Mouse (Mus musculus): ENCODE measurements around the gene Eno3. TPM values are rescaled to one million over a fixed set of nuclear protein-coding genes. Genes with fewer than 3 reads are reported as not detected.
A peak's percentile ranks its signal among the peaks of the same experiment; 100 is the strongest.

The Eno3 gene
- polyA plus RNA-seq, 1 experiment from 2014 or later = 13.9 TPM

- Histone ChIP-seq H3K4me3 (replicated peaks) (peak overlapping the region; percentile 73), H3K27me3 (replicated peaks) (no peaks in the 10 kb centered on the region), H3K4me1 (peaks cover 62% of the 10 kb centered on the region), H3K4me2 (peak overlapping the region; percentile 94), H3K9me3 (no peaks in the 10 kb centered on the region), H3K27ac (peak overlapping the region; percentile 97), H3K9ac (peak overlapping the region; percentile 89), H3K36me3 (peaks cover 35% of the 10 kb centered on the region)
- peak; percentile 45; the same call in 1 of the 2 replicates for ATAC-seq (ENCODE audit: insufficient read depth, low FRiP score, low read depth)
- under 1% methylated on average over 58 of the region's 63 CpGs for WGBS
These were observed 3.4 kb upstream of the Eno3 start for GRCm38 (mm10) chr11:70653345-70654197.

DNA sequence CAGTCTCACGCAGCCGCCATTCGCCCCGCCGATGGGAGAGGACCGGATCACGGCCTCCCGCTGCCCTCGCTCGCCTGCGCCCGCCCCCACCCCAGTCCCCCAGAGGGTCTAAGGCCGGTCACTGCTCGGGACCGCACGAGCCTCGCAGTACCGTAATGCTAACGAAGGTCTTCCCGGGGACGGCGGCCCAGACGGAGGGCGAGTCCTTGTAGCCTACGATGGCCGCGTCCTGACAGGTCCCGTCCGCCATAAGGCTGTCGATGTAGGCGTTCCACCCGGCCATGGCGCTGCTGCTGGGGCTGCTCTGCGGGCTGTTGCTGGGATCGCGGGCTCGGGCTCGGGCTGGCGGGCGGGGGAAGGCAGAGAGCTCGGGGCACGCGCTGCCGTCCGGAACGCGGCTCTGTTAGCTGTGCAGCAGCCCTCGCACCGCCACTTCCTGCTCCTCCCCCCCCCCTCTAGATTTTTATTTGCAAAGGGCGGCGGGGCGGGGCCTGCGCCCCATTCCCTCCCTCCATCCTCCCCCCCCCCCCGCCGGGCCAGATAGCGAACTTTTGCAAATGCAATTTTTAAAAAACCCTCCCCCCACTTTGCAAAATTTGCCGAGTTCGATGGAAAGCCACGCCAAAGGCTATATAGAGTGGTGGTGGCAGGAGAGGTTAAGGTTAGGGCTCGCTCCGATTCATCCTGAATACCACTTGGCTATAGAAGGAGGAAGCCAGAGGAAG, 2.6 kb upstream of the Eno3 start, which contains the start of gene Pfn1:
Gene Pfn1 (minus strand): TSS at position 447 of the 725 bp plus-strand sequence.
- Histone ChIP-seq H3K27me3 (replicated peaks) (no peaks in the 10 kb centered on the region), H3K9ac (peak within 1 kb of the TSS; percentile 89), H3K4me3 (replicated peaks) (peak within 1 kb of the TSS; percentile 73), H3K36me3 (peaks cover 27% of the 10 kb centered on the region), H3K4me1 (peaks cover 58% of the 10 kb centered on the region), H3K27ac (peak within 1 kb of the TSS; percentile 97), H3K4me2 (peak within 1 kb of the TSS; percentile 94), H3K9me3 (no peaks in the 10 kb centered on the region)
- peak; percentile 13; the same call in 1 of the 2 replicates for ATAC-seq (ENCODE audit: insufficient read depth, low FRiP score, low read depth)
- WGBS = 0% methylated on average over 55 of the region's 61 CpGs

- Histone ChIP-seq H3K4me2 (peak overlapping the region; percentile 94), H3K9ac (peak overlapping the region; percentile 47; the same call in 1 of the 2 replicates), H3K36me3 (peaks cover 20% of the 10 kb centered on the region), H3K27me3 (replicated peaks) (no peaks in the 10 kb centered on the region), H3K27ac (peak overlapping the region; percentile 97), H3K4me1 (peaks cover 53% of the 10 kb centered on the region), H3K4me3 (replicated peaks) (peak overlapping the region; percentile 73), H3K9me3 (no peaks in the 10 kb centered on the region)
- peak; percentile 44 for ATAC-seq (ENCODE audit: insufficient read depth, low FRiP score, low read depth)
- WGBS = under 1% methylated on average over 48 of the region's 48 CpGs
These were observed 2.0 kb upstream of the Eno3 start for GRCm38 (mm10) chr11:70654923-70655570.

DNA sequence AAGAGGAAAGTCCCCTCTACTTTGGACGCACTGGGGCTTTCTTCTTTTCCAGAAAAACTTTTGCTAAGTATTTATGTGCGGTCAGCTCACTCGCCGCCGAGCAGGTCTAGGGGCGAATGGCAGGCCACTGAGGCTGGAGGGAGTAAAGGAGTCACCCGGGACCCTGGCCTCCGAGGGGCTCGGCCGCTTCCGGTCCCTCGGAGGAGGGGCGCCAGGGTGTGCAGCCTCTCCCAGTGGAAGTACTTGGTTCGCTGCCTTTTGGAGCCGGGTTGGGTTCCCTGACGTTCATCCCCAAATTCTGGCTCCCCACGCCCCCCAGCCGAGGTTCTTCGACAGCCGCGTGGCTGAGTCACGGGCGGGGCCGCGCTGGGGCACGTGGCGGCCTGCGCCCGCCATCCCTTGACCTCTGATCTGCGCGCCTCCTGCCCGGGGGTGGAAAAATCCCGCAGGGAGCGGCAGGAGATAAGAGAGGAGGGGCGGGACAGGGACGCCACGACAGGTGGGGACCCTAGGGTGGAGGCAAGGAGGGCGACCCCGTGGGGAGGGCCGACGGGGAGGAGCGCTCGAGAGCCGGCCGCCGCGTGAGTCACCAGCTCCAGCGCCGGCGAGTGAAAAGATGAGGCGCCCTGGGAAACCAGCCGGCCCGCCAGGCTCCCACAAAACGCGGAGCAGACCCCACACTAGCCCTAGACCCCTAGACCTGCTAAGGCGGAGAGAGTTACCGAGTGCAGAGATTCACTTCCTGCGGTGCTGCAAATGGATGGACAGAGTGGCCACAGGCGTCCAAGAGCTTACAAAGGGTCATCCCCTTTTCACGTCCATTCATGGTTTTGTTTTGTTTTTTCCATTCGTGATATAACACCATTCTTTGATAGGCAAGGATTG, 1.2 kb upstream of the Eno3 start:
- Histone ChIP-seq H3K4me1 (peaks cover 47% of the 10 kb centered on the region), H3K4me2 (peak overlapping the region; percentile 94), H3K27ac (peak overlapping the region; percentile 97), H3K36me3 (peaks cover 15% of the 10 kb centered on the region), H3K9me3 (no peaks in the 10 kb centered on the region), H3K4me3 (replicated peaks) (peak overlapping the region; percentile 73), H3K27me3 (replicated peaks) (no peaks in the 10 kb centered on the region), H3K9ac (peak overlapping the region; percentile 47; the same call in 1 of the 2 replicates)
- WGBS = 1% methylated on average over 61 of the region's 61 CpGs
- peak; percentile 27 for ATAC-seq (ENCODE audit: insufficient read depth, low FRiP score, low read depth)

- Histone ChIP-seq H3K4me1 (peaks cover 40% of the 10 kb centered on the region), H3K4me3 (replicated peaks) (peak overlapping the region; percentile 73), H3K27me3 (replicated peaks) (no peaks in the 10 kb centered on the region), H3K9ac (peak overlapping the region; percentile 47; the same call in 1 of the 2 replicates), H3K9me3 (no peaks in the 10 kb centered on the region), H3K36me3 (peaks cover 12% of the 10 kb centered on the region; the same call in 1 of the 2 replicates), H3K4me2 (peak overlapping the region; percentile 94), H3K27ac (peak overlapping the region; percentile 97)
- WGBS = 9% methylated on average over 16 of the region's 16 CpGs
- ATAC-seq (ENCODE audit: insufficient read depth, low FRiP score, low read depth) = no peak
These were observed 510 bp upstream of the Eno3 start for GRCm38 (mm10) chr11:70656456-70656927.

DNA sequence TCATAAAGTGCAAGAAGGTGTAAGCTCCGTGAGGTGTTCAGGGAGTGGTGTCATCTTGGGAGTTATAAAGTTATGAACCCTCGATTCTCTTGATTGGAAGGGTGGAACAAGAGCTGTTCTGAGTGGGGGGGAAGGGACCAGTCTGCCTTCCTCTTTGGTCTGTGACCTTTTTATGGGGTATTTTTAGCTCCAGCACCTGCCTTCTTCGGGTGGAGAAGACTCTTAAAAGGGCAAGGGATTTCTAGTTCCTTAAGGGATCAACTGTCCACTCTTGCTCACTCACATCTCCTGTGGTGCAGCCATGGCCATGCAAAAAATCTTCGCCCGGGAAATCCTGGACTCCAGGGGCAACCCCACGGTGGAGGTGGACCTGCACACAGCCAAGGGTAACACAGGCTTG, 571 bp downstream of the Eno3 start:
- no peak for ATAC-seq (ENCODE audit: insufficient read depth, low FRiP score, low read depth)
- Histone ChIP-seq H3K27ac (no peak overlapping the region), H3K9ac (no peak overlapping the region), H3K27me3 (replicated peaks) (no peaks in the 10 kb centered on the region), H3K36me3 (peaks cover 10% of the 10 kb centered on the region), H3K4me2 (no peak overlapping the region), H3K4me1 (peaks cover 31% of the 10 kb centered on the region), H3K4me3 (replicated peaks) (no peak overlapping the region), H3K9me3 (no peaks in the 10 kb centered on the region)
- 40% methylated on average over 6 of the region's 6 CpGs for WGBS

DNA sequence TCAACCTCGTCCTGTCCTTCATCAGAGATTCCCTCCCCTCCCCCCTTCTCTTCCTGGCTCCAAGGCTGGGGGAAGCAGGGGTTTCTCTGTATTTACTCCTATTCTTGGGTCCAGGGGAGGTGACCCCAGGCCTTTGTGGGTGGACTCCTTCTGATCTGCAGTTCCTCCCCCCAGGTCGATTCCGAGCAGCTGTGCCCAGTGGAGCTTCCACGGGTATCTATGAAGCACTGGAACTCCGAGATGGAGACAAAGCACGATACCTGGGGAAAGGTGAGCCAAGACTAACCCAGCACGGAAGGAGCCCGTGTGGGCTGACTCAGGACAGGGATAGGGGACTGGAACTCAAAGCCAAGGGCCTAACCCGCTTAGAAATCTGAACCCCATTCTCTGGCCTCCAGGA, 989 bp downstream of the Eno3 start:
- WGBS = 61% methylated on average over 9 of the region's 9 CpGs

DNA sequence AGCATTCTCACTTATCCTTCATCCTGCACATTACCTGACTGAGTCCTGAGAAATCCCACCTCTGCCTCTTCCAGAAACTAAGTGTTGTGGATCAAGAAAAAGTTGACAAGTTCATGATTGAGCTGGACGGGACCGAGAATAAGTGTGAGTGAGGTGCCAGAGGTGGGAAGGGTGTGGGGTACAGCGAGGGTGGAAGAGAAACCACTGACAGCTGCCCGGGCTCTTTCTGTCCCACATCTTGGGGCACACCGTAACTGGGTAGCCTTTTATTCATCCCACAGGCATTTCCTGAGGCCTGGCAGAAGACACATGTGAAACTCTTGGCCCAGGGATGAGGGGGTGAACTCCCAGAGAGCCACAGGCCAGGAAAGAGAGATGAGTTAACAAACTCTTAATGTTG, 1.5 kb downstream of the Eno3 start:
- Histone ChIP-seq H3K27me3 (replicated peaks) (no peaks in the 10 kb centered on the region), H3K9me3 (no peaks in the 10 kb centered on the region), H3K4me2 (no peak overlapping the region), H3K36me3 (peaks cover 16% of the 10 kb centered on the region), H3K4me3 (replicated peaks) (no peak overlapping the region), H3K9ac (no peak overlapping the region), H3K4me1 (peaks cover 27% of the 10 kb centered on the region), H3K27ac (no peak overlapping the region)
- no peak for ATAC-seq (ENCODE audit: insufficient read depth, low FRiP score, low read depth)
- WGBS = 82% methylated on average over 5 of the region's 5 CpGs

More for the DNA sequence above, 989 bp downstream of the Eno3 start:
- H3K4me2 ChIP-seq = no peak overlapping the region
- ATAC-seq (ENCODE audit: insufficient read depth, low FRiP score, low read depth) = no peak
- no peak overlapping the region for H3K4me3 ChIP-seq (replicated peaks)
- H3K27me3 ChIP-seq (replicated peaks) = no peaks in the 10 kb centered on the region
- no peak overlapping the region for H3K27ac ChIP-seq
- H3K4me1 ChIP-seq = peaks cover 27% of the 10 kb centered on the region
- no peak overlapping the region for H3K9ac ChIP-seq
- H3K36me3 ChIP-seq = peaks cover 11% of the 10 kb centered on the region
- no peaks in the 10 kb centered on the region for H3K9me3 ChIP-seq

GRCm38 (mm10) chr11:70658942-70659341, 1.9 kb downstream of the Eno3 start:
- H3K4me2 ChIP-seq = no peak overlapping the region
- ATAC-seq (ENCODE audit: insufficient read depth, low FRiP score, low read depth) = no peak
- 62% methylated on average over 8 of the region's 8 CpGs for WGBS
- no peak overlapping the region for H3K4me3 ChIP-seq (replicated peaks)
- no peaks in the 10 kb centered on the region for H3K27me3 ChIP-seq (replicated peaks)
- peaks cover 27% of the 10 kb centered on the region for H3K4me1 ChIP-seq
- H3K36me3 ChIP-seq = peaks cover 19% of the 10 kb centered on the region
- no peak overlapping the region for H3K9ac ChIP-seq
- H3K27ac ChIP-seq = no peak overlapping the region
- no peaks in the 10 kb centered on the region for H3K9me3 ChIP-seq

DNA sequence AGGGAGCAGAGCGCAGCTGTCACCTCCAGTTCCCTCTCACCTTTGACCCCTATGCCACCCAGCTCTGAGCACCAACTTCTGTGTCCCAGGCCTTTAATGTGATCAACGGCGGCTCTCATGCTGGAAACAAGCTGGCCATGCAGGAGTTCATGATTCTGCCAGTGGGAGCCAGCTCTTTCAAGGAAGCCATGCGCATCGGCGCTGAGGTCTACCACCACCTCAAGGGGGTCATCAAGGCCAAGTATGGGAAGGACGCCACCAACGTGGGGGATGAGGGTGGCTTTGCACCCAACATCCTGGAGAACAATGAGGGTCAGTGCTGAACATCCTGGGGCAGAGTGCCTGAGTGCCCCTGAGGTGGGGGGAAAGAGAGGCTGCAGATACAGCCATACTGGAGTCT, 3.6 kb downstream of the Eno3 start:
- 85% methylated on average over 8 of the region's 8 CpGs for WGBS
- Histone ChIP-seq H3K36me3 (peaks cover 33% of the 10 kb centered on the region), H3K4me2 (no peak overlapping the region)

DNA sequence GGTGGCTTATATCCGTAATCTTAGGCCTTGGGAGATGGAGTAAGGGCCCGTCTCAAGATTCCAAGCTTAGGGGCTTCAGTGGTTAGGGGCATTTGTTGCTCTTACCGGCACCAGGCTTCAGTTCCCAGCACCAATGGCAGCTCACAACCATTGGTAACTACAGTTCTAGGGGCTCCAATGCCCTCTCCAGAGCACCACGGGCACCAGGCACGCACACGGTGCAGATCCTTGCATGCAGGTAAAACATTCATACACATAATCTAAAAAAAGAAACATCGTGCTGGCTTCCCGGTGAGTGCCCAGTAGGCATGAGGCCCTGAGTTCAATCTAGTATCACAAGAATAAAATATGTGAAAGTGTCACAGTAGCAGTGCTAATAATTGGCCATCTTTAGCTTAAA, 6.1 kb downstream of the Eno3 start:
- Histone ChIP-seq H3K4me1 (peaks cover 20% of the 10 kb centered on the region), H3K9me3 (no peaks in the 10 kb centered on the region), H3K27ac (no peak overlapping the region), H3K36me3 (peaks cover 39% of the 10 kb centered on the region), H3K27me3 (replicated peaks) (no peaks in the 10 kb centered on the region), H3K4me3 (replicated peaks) (no peak overlapping the region), H3K4me2 (no peak overlapping the region), H3K9ac (no peak overlapping the region)
- ATAC-seq (ENCODE audit: insufficient read depth, low FRiP score, low read depth) = no peak
- WGBS = 92% methylated on average over 8 of the region's 8 CpGs

More for the DNA sequence above, 3.6 kb downstream of the Eno3 start:
- Histone ChIP-seq H3K27me3 (replicated peaks) (no peaks in the 10 kb centered on the region), H3K4me1 (peaks cover 26% of the 10 kb centered on the region), H3K4me3 (replicated peaks) (no peak overlapping the region), H3K27ac (no peak overlapping the region), H3K9me3 (no peaks in the 10 kb centered on the region), H3K9ac (no peak overlapping the region)
- no peak for ATAC-seq (ENCODE audit: insufficient read depth, low FRiP score, low read depth)

Data from stomach, embryonic 15.5 days (tissue).